Mouse (Mus musculus): ENCODE data around the gene Arpc4. TPM values are rescaled to one million over a fixed set of nuclear protein-coding genes. Genes with fewer than 3 reads are reported as not detected.

The Arpc4 gene
- polyA plus RNA-seq, 1 experiment = 156 TPM

DNA sequence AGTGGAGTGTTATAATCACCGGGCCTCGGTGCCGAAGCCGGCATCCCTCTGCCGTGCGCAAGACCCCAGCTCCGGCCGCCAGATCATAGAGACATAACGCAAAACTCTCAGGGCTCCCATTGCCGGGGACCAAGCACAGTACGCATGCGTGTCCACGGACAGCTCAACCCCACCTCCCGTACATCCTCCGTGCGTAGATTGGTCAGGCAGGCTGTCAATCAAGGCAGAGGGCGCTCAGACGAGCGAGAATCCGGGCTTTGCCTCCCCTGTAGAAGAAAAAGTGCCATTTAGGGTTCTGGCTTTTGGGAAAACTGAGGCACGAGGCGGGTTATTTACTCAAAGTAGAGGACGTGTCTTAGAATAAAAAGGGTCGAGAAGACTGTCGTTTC is 41.3 kb downstream of the Arpc4 start, which contains the start of gene Rpusd3:
Rpusd3 (minus strand) TSS at position 142 of the 389 bp plus-strand sequence.
- Histone ChIP-seq H3K4me3 (ENCODE audit: insufficient read depth, low read length) (peak within 1 kb of the TSS; percentile 64), H3K4me1 (ENCODE audit: control insufficient read depth, insufficient read depth, low read length) (peaks cover 5% of the 10 kb centered on the region), H3K27ac (ENCODE audit: insufficient read depth, low read length) (no peak within 1 kb of the TSS)
- TF ChIP-seq POLR2A (IDR thresholded peaks at IDR 0.05; ENCODE audit: extremely low read depth, insufficient read depth, low read length) (peak; percentile 97), CTCF (IDR thresholded peaks at IDR 0.05; ENCODE audit: extremely low read depth, insufficient read depth, low read length) (no peak)

DNA sequence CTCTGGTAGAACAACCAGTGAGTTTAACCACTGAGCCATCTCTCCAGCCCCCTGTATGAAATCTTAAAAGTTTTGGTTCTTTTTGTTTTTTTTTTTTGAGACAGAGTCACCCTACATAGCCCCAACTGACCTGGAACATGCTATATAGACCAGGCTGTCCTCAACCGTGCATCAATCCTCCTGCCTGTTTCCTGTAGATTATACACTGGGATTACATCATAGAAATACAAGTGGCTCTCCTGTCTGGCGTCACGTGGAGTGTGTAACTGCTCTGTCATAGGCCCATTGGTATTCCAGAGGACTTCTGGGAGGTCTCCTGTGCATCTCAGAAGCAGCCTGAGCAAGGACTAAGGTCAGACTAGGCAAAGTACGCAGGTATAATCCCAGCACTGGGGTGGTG is 45.1 kb downstream of the Arpc4 start:
- no peak overlapping the region for H3K4me3 ChIP-seq (ENCODE audit: insufficient read depth, low read length)
- TF ChIP-seq CTCF (IDR thresholded peaks at IDR 0.05; ENCODE audit: extremely low read depth, insufficient read depth, low read length) = no peak
- TF ChIP-seq POLR2A (IDR thresholded peaks at IDR 0.05; ENCODE audit: extremely low read depth, insufficient read depth, low read length) = no peak
- no peak overlapping the region for H3K27ac ChIP-seq (ENCODE audit: insufficient read depth, low read length)
- H3K4me1 ChIP-seq (ENCODE audit: control insufficient read depth, insufficient read depth, low read length) = peaks cover 5% of the 10 kb centered on the region

DNA sequence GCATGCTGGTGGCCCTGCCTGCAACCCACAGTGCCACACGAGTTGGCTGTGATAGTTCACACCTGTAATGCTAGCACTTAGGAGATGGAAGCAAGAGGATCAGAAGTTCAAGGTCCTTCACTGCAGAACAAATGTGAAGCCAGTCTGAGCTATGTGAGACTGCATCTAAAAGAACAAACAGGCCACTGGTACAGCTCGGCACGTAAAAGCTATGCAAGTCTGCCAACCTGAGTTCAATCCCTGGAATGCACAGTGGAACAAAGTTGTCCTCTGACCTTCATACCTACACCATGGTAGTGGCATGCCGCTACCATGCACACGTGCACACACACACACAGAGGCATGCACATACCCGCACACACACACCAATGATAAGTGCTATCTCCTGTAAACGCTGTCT is 46.3 kb downstream of the Arpc4 start:
- H3K4me3 ChIP-seq (ENCODE audit: insufficient read depth, low read length) = no peak overlapping the region
- H3K4me1 ChIP-seq (ENCODE audit: control insufficient read depth, insufficient read depth, low read length) = no peaks in the 10 kb centered on the region
- TF ChIP-seq POLR2A (IDR thresholded peaks at IDR 0.05; ENCODE audit: extremely low read depth, insufficient read depth, low read length) = no peak
- no peak for TF ChIP-seq CTCF (IDR thresholded peaks at IDR 0.05; ENCODE audit: extremely low read depth, insufficient read depth, low read length)
- H3K27ac ChIP-seq (ENCODE audit: insufficient read depth, low read length) = no peak overlapping the region

DNA sequence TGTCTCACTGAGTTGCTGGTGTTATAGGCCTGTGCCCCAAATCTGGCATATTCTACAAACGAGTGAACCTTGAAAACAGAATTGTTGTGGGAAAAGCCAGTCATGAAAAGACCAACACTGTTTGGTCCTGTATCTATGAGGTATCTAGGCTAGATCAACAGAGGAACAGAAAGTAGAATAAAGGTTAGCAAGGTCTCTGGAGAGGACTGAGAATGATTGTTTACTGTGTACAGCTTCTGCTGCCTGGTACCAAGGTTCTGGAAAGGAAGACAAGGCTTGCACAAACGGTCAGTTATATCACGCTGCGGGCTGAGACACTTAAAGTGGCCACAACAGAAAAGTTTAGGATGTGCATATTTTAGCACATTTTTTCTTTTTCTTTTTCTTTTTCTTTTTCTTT is 48.8 kb downstream of the Arpc4 start:
- TF ChIP-seq POLR2A (IDR thresholded peaks at IDR 0.05; ENCODE audit: extremely low read depth, insufficient read depth, low read length) (no peak), CTCF (IDR thresholded peaks at IDR 0.05; ENCODE audit: extremely low read depth, insufficient read depth, low read length) (no peak)

DNA sequence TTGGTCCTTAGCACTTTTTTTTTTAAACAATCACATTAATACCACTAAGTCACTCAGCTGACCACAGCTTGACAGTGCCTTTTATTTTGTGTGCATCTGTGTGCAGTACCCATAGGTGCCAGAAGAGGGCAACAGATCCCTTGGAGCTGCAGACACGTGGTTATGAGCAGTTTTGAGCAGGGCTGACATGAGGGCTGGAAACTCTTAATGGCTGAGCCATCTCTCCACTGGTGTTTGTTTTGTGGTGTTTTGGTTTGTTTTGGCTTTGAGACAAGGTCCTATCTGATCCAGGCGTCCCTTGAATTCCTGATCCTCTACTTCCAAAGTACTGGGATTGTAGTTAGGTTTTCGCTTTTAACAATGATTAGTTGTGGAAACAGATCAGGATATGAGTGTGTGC is 49.5 kb downstream of the Arpc4 start:
- TF ChIP-seq POLR2A (IDR thresholded peaks at IDR 0.05; ENCODE audit: extremely low read depth, insufficient read depth, low read length) = no peak
- no peak for TF ChIP-seq CTCF (IDR thresholded peaks at IDR 0.05; ENCODE audit: extremely low read depth, insufficient read depth, low read length)
- Histone ChIP-seq H3K4me1 (ENCODE audit: control insufficient read depth, insufficient read depth, low read length) (no peaks in the 10 kb centered on the region), H3K4me3 (ENCODE audit: insufficient read depth, low read length) (no peak overlapping the region), H3K27ac (ENCODE audit: insufficient read depth, low read length) (no peak overlapping the region)

More for the DNA sequence above, 48.8 kb downstream of the Arpc4 start:
- Histone ChIP-seq H3K27ac (ENCODE audit: insufficient read depth, low read length) (no peak overlapping the region), H3K4me1 (ENCODE audit: control insufficient read depth, insufficient read depth, low read length) (no peaks in the 10 kb centered on the region), H3K4me3 (ENCODE audit: insufficient read depth, low read length) (no peak overlapping the region)

DNA sequence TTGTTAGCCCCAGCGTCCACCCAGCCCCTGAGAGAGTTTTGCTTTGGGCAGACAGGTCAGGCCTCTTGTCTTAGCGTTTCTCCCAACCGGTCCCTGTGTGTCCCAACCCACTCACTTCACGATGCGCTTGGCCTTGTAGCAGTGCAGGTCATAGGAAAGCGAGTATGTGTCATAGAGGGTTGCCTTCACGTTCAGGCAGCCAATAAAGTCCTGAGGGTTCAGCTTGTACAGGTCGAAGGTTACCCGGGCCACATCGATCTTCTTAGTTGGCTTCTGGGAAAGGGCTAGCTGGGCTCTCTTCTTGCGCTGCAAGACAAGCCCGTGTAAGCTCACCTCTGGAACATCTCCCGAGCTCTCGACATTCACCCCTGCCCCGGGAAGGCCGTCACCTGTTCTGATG is 50.1 kb downstream of the Arpc4 start:
- H3K4me1 ChIP-seq (ENCODE audit: control insufficient read depth, insufficient read depth, low read length) = no peaks in the 10 kb centered on the region
- no peak overlapping the region for H3K4me3 ChIP-seq (ENCODE audit: insufficient read depth, low read length)
- no peak for TF ChIP-seq CTCF (IDR thresholded peaks at IDR 0.05; ENCODE audit: extremely low read depth, insufficient read depth, low read length)
- TF ChIP-seq POLR2A (IDR thresholded peaks at IDR 0.05; ENCODE audit: extremely low read depth, insufficient read depth, low read length) = no peak
- H3K27ac ChIP-seq (ENCODE audit: insufficient read depth, low read length) = no peak overlapping the region

DNA sequence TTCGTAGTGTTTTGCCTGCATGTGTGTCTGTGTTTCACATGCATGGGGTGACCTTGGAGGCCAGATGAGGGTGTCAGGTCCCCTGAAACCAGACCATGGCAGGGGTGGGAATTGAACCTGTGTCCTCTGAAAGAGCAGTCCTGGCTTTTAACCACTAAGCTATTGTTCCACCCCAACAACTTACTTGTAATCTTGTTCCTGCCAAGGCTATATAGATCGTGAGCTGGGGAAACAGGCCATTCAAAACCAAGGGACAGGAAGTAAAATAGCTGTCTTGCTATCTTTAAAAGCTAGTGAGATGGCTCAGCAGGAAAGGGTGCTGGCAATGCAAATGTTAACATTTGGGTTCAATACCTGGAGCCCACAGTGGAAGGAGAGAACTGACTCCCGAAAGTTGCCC is 52.0 kb downstream of the Arpc4 start:
- H3K4me3 ChIP-seq (ENCODE audit: insufficient read depth, low read length) = no peak overlapping the region
- no peak overlapping the region for H3K27ac ChIP-seq (ENCODE audit: insufficient read depth, low read length)
- H3K4me1 ChIP-seq (ENCODE audit: control insufficient read depth, insufficient read depth, low read length) = no peaks in the 10 kb centered on the region
- no peak for TF ChIP-seq CTCF (IDR thresholded peaks at IDR 0.05; ENCODE audit: extremely low read depth, insufficient read depth, low read length)
- TF ChIP-seq POLR2A (IDR thresholded peaks at IDR 0.05; ENCODE audit: extremely low read depth, insufficient read depth, low read length) = no peak

DNA sequence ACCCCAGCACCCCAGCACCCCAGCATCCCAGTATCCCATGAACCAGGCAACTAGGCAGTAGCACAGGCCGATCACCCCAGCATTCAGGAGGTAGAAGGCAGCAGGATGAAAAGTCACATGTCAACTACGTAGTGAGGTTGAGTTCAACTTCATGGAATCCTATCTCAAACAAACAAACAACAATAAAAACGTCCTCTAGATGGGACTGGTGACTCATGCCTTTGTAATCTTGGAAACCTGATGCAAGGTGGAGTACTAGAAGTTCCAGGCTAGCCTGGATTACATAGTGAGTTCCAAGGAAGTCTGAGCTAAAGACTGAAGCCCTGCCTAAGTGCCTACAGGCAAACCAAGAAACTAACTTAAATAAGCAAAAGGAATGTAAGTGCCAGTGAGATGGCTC is 52.9 kb downstream of the Arpc4 start:
- no peak overlapping the region for H3K27ac ChIP-seq (ENCODE audit: insufficient read depth, low read length)
- TF ChIP-seq POLR2A (IDR thresholded peaks at IDR 0.05; ENCODE audit: extremely low read depth, insufficient read depth, low read length) = no peak
- TF ChIP-seq CTCF (IDR thresholded peaks at IDR 0.05; ENCODE audit: extremely low read depth, insufficient read depth, low read length) = no peak
- H3K4me1 ChIP-seq (ENCODE audit: control insufficient read depth, insufficient read depth, low read length) = no peaks in the 10 kb centered on the region
- no peak overlapping the region for H3K4me3 ChIP-seq (ENCODE audit: insufficient read depth, low read length)

DNA sequence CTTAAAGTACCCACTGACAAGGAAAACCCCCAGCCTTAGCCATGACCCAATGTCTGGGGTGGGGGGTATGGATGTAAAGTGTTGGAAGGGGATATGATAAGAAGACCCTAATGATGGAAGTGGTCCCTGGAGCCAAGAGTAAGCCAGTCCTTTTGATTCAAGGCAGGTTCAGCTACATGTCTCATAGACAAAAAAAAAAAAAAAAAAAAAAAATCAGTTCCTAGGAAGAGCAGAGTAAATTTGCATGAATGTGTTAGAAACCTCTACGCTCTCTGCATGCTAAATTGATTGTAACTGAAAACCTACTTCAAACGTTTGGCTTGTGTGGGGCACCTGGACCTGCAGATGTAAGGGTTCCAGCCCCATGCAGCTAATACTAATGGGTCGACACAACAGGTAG is 53.9 kb downstream of the Arpc4 start:
- Histone ChIP-seq H3K4me3 (ENCODE audit: insufficient read depth, low read length) (no peak overlapping the region), H3K4me1 (ENCODE audit: control insufficient read depth, insufficient read depth, low read length) (no peaks in the 10 kb centered on the region), H3K27ac (ENCODE audit: insufficient read depth, low read length) (no peak overlapping the region)
- no peak for TF ChIP-seq CTCF (IDR thresholded peaks at IDR 0.05; ENCODE audit: extremely low read depth, insufficient read depth, low read length)
- TF ChIP-seq POLR2A (IDR thresholded peaks at IDR 0.05; ENCODE audit: extremely low read depth, insufficient read depth, low read length) = no peak

DNA sequence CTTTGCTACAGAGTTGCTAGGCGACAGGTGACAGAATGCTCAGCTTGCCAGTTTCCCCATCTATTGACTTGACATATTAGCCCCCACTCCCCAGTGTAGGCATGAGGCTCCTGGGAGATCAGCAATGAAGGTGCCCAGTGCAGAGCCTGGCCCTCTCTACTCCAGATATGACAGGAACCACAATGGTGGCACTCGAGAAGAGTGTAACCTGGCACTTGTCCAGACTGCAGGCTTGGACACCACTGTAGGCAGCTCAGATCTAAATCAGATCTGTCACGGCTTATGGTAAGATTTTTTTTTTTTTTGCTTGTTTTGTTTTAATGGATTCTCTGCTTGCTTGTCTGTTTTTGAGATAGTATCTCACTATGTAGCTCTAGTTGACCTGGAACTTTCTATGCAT is 55.7 kb downstream of the Arpc4 start:
- Histone ChIP-seq H3K4me1 (ENCODE audit: control insufficient read depth, insufficient read depth, low read length) (no peaks in the 10 kb centered on the region), H3K27ac (ENCODE audit: insufficient read depth, low read length) (no peak overlapping the region), H3K4me3 (ENCODE audit: insufficient read depth, low read length) (no peak overlapping the region)
- no peak for TF ChIP-seq POLR2A (IDR thresholded peaks at IDR 0.05; ENCODE audit: extremely low read depth, insufficient read depth, low read length)
- TF ChIP-seq CTCF (IDR thresholded peaks at IDR 0.05; ENCODE audit: extremely low read depth, insufficient read depth, low read length) = no peak
